Mouse (Mus musculus): ENCODE results near the gene Olfr603.

Olfr603 gene

DNA sequence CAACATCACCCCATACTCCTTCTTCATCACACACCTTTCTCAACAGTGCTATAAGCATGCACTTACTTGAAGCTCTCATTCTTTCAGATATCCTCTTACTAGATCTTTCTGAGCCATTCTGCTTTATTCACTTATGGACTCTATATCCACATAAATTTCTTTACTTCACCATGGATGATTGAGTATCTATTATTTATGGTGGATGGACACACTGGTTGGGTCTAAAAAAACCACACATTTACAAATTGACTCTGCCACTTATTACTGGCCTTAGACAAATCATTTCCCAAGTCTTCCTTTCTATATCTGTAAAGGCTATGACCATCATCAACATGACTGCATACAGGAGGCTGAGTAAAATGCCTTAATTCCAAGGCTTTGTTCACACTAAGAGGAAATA lies at the start of gene Olfr603:
Gene Olfr603, minus strand, starts transcription at position 101 of the 400 bp plus-strand sequence.
- in situ Hi-C loops (cut with MboI, MseI) = no loop called here

DNA sequence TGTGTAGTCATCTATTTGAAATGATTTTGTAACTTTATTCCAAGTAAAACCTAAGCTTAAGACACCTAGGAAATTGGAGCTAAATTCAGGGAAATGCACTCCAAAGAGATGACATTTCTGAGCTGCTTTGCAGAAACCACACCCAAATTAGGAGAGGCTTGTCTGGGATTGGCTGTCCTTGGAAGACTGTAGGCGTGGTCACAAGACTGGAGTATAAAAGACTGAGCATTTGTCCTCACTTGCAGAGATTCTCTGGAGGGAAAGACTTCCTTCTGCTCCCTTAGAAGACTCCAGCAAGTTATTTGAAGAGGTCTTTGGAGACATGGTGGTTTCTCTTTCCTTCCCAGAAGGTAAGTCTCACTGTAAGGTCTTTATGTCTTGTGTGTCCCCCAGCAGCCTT lies 28.8 kb upstream of the Olfr603 start, which contains the start of gene Usp17lc:
Gene Usp17lc, plus strand, starts transcription at position 301 of the 400 bp plus-strand sequence.
- in situ Hi-C loops (cut with MboI, MseI) = loop anchor here (5.0 to 25.0 kb wide), 2 partner anchors 162 to 1373 kb away; partner anchors contain the start of genes Usp17ld (in 2 of the 2) and Usp17le (in 1 of the 2)

DNA sequence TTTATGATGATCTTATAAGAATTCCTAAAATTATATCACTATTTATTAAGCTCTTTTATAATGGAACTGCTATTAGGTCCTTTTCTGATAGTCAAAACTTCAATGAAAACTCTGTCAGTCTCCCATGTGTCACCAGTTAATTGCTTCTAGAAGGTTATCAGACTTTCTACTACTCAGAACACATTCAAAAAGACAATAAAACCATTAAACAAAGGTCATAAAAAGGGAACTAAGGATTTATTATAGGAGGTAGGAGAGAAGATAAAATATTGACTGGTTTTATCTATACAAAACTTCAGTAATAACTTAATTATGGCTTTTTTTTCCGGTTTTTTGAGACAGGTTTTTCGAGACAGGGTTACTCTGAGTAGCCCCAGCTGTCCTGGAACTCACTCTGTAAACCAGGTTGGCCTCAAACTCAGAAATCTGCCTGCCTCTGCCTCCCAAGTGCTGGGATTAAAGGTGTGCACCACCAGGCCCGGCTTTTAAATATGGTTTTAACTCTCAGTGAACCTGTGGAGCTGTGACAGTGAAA lies 20.6 kb upstream of the Olfr603 start:
- in situ Hi-C loops (cut with MboI, MseI) = loop anchor here in 1 of 2 experiments (25.0 kb wide), 1 partner anchor 1381 kb away; the partner anchor contains the start of gene Usp17le

DNA sequence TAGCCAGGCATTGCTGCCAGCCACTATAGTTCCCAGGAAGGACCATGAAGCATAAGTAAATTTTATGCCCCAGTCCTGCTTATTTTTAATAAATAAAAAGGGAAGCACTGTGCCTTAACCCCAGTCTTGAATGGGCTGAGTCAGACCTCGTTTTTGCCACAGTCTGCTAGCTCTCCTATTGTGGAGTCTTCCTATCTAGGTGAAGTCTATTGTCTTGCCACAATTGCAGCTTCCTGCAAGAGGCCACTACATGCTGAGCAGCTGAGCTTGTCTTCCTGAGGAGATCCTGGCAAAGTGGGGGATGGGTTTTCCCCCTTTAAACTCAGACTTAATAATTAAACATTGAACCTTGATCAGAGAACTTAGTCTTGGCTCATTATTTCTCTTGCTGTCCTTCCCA lies 13.0 kb upstream of the Olfr603 start:
- in situ Hi-C loops (cut with MboI, MseI) = no loop called here

DNA sequence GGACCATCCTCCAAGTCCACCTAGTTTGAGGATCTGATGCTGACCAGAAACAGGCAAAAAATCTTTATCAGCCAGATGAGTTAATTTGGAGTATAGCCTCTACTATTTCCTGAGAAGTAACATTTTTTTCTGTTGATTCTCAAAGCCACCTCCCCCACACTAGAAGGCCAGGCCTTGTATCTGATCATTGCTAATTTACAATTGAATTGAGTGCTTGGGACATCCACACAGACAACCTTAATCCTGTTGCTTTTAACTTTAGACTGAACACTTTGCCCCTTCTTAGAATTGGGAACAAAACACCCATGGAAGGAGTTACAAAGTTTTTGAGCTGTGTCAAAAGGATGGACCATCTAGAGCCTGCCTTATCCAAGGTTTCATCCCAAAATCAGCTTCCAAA lies 11.8 kb upstream of the Olfr603 start:
- in situ Hi-C loops (cut with MboI, MseI) = no loop called here

DNA sequence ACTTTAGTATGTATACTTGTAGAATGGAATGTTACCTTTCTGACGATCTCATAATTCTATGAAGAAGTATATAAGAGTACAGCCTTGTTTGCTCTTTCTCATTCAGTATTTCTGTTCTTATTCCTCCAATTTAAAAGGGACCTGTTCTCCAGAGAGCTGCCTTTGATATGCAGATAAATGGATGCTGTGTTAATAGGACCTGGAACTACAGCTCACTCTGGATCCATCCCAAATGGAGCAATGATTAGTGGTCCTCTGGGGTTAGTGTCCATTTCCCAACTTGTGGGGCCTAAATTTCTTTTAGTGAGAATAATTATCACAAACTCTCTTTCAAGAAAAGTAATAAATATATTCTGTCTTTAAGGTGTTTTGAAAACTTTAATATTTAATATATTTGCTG lies 23.4 kb downstream of the Olfr603 start, which contains the start of gene Olfr601:
Gene Olfr601, minus strand, starts transcription at position 101 of the 400 bp plus-strand sequence.
- in situ Hi-C loops (cut with MboI, MseI) = no loop called here

DNA sequence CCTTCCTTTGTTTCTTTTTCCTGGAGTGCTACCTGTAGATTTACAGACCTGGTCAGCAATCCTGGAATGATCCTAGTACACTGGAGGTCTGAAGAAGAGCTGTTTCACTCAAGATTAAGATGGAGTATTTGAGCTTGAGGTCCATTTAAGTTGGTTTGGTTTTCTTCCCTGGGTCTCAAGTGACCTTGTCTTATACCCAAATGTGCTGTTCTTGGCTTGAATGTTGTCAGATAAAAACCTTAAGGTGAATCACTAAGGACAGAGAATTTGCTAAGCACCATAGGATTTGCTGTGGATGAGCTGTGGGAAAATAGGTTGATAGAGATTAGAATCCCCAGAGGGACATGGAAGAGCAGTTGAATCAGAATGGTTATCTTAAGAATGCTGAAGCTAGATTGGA lies 36.4 kb downstream of the Olfr603 start, which contains the start of gene Olfr600:
Gene Olfr600, minus strand, starts transcription at position 101 of the 400 bp plus-strand sequence.
- in situ Hi-C loops (cut with MboI, MseI) = no loop called here

DNA sequence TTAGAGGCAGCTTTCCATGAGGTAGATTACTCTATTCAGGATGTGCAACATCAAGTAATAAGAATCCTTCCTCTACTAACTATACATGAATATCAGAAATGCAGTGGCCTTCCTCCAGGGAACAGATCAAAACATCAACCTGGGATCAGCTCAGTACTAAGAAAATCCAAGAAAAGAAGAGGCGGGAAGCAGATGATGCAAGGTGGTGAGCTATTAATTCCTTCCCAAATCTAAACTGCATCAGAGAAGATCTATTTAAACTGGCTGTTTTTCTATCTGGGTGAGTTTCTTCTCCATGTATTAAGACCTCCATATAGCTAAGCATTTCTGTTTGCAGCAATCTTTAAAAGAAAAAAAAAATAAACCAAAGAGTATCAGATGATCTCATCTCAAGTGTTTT lies 50.4 kb downstream of the Olfr603 start, which contains the start of gene Olfr599:
Gene Olfr599, plus strand, starts transcription at position 301 of the 400 bp plus-strand sequence.
- in situ Hi-C loops (cut with MboI, MseI) = no loop called here

Measured in T-helper 17 cell (primary cell).